Mouse (Mus musculus) heart, embryonic 14.5 days (tissue): ENCODE results near the gene Rundc1. TPM values are rescaled to one million over a fixed set of nuclear protein-coding genes. Genes with fewer than 3 reads are reported as not detected.

ENCODE experiments used
- microRNA-seq: library from miRNA; unstranded; fragments of <30 nt; microRNA quantifications from one replicate; pipeline ENCODE4, GENCODE M21; 2016
- polyA plus RNA-seq: library from polyadenylated mRNA; unstranded; fragments of >200 nt; fragmentation: Nextera tagmentation; extraction: Ambion mirVana; gene quantifications from 2 replicates; pipeline ENCODE4 v1.2.1, GENCODE M21; 2014

Rundc1 gene
- polyA plus RNA-seq, 1 experiment from 2014 or later = 10.7 TPM

Small RNA genes lying within 50 kb of the gene (microRNA-seq; reads per million reads assigned to microRNA genes)
- gene Mir6929 = 2.0 reads per million

Other genes with a start within 250 kb of the Rundc1 start
- 0.30 TPM in 1 of 2 replicates, not detected in the other for gene Ccr10, start 249.6 kb upstream of the Rundc1 start, polyA plus RNA-seq
- 13.6 and 16.6 TPM in 2 replicates for gene Ezh1, start 198.6 kb upstream of the Rundc1 start, polyA plus RNA-seq
- gene Ramp2, start 179.1 kb upstream of the Rundc1 start, polyA plus RNA-seq = 272 and 281 TPM in 2 replicates
- gene Vps25, start 171.4 kb upstream of the Rundc1 start, polyA plus RNA-seq = 111 and 123 TPM in 2 replicates
- gene Wnk4, start 164.5 kb upstream of the Rundc1 start, polyA plus RNA-seq = 5.8 and 9.5 TPM in 2 replicates
- 0.51 and 1.1 TPM in 2 replicates for gene Cntd1, start 146.1 kb upstream of the Rundc1 start, polyA plus RNA-seq
- gene Coa3, start 146.0 kb upstream of the Rundc1 start, polyA plus RNA-seq = 188 and 203 TPM in 2 replicates
- gene Becn1, start 122.8 kb upstream of the Rundc1 start, polyA plus RNA-seq = 134 and 149 TPM in 2 replicates
- 62.5 and 66.5 TPM in 2 replicates for gene Psme3, start 108.9 kb upstream of the Rundc1 start, polyA plus RNA-seq
- gene Aoc2, start 100.0 kb upstream of the Rundc1 start, polyA plus RNA-seq = 0.55 and 0.84 TPM in 2 replicates
- gene Aoc3, start 94.5 kb upstream of the Rundc1 start, polyA plus RNA-seq = 1.4 and 1.9 TPM in 2 replicates
- not detected in 2 replicates for gene G6pc, start 57.5 kb upstream of the Rundc1 start, polyA plus RNA-seq
- 42.2 and 45.4 TPM in 2 replicates for gene Aarsd1, start 7.5 kb upstream of the Rundc1 start, polyA plus RNA-seq
- 10.2 and 17.4 TPM in 2 replicates for gene Gm27029, start 289 bp upstream of the Rundc1 start, polyA plus RNA-seq
- 81.7 and 96.0 TPM in 2 replicates for gene Ptges3l, start 248 bp downstream of the Rundc1 start, polyA plus RNA-seq
- gene Rpl27, start 17.2 kb downstream of the Rundc1 start, polyA plus RNA-seq = 245 and 260 TPM in 2 replicates
- 17.1 and 17.3 TPM in 2 replicates for gene Ifi35, start 23.3 kb downstream of the Rundc1 start, polyA plus RNA-seq
- gene Rnd2, start 39.9 kb downstream of the Rundc1 start, polyA plus RNA-seq = 5.4 and 9.0 TPM in 2 replicates
- 24.7 and 31.6 TPM in 2 replicates for gene Vat1, start 41.1 kb downstream of the Rundc1 start, polyA plus RNA-seq
- gene Brca1, start 126.9 kb downstream of the Rundc1 start, polyA plus RNA-seq = 7.5 and 8.3 TPM in 2 replicates
- gene Nbr1, start 127.1 kb downstream of the Rundc1 start, polyA plus RNA-seq = 62.6 and 70.0 TPM in 2 replicates
- gene Tmem106a, start 157.2 kb downstream of the Rundc1 start, polyA plus RNA-seq = 3.6 and 4.1 TPM in 2 replicates
- not detected in 2 replicates for gene Gm11634, start 174.2 kb downstream of the Rundc1 start, polyA plus RNA-seq
- gene Rdm1, start 202.1 kb downstream of the Rundc1 start, polyA plus RNA-seq = 42.4 and 48.4 TPM in 2 replicates
- gene Arl4d, start 240.5 kb downstream of the Rundc1 start, polyA plus RNA-seq = 6.2 and 6.7 TPM in 2 replicates